Mouse (Mus musculus) gastrocnemius, postnatal 4 days (tissue): ENCODE results near the gene Snhg11. TPM values are rescaled to one million over a fixed set of nuclear protein-coding genes. Genes with fewer than 3 reads are reported as not detected.

Source experiments
- DNase-seq, 2 experiments: peaks; one replicate each; pipeline ENCODE4 v3.0.0; 2021 to 2022; ENCODE audit warnings: low spot score in 2 of 2, mixed read lengths in 2 of 2
- long read RNA-seq, 2 experiments: library from polyadenylated mRNA; stranded (forward); transcript quantifications; one replicate each; pipeline ENCODE4 v2.0.0; 2021
- total RNA-seq, 2 experiments: library from RNA; stranded (reverse); gene quantifications; 2 replicates each; pipeline ENCODE4 v1.2.3; 2021

Snhg11 gene
- total RNA-seq: under 1 TPM; 0.13 to 0.15 TPM
- long read RNA-seq, experiment 1: 0 reads
- long read RNA-seq, experiment 2: 0 reads

DNA sequence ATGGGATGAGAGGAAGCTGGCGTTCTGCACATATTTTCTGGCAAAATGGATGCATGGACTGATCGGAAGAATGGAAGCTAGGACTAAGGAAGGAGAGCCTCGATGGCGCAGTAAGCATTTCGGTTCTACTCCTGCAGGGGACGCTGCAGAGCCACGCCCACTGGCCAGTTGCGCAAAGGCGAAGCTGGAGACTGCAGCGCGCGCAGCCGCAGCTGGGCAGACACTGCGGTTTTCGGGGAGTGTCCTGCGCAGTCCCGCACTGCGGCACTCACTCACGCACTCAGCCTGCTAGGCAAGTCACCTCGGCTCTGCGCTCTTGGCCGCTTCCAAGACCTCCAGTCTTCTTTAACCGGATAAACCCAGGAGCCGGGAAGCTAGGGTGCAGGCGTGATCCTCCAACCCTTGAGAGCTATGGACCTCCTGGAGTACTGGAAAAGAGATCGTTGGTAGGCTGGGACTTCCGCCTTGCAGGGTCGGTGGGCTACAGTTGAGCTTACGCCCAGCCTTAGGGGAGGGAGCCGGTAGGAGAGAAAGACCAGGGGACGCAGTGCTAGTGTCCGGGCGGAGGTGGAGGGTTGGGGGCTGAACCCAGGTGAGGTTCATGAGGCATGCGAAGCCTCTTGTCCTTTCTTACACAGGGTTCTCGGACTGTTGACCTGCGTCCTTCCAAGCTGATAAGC is at the start of gene Snhg11:
Gene Snhg11 (plus strand): TSS at position 196 of the 680 bp plus-strand sequence.
- no peak for DNase-seq

DNA sequence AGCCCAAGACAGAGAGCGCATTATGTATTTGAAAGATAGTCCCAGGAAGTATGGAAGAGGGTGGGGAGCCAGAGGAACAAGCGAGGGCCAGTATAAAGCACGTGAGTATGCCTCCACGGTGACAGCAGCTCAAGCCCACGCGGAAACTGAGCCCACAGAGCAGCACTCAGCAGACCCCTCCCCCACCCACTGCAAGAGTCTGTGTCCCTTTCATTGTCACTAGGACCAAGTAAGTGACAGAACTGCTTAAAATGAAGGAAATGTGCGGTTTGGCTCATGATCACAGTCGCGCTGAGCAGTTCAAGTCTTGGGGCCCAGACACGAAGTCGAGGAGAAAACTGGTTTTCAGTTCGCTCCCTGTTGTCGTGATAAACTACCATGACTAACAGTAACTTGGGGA is 41.1 kb upstream of the Snhg11 start:
- no peak for DNase-seq

DNA sequence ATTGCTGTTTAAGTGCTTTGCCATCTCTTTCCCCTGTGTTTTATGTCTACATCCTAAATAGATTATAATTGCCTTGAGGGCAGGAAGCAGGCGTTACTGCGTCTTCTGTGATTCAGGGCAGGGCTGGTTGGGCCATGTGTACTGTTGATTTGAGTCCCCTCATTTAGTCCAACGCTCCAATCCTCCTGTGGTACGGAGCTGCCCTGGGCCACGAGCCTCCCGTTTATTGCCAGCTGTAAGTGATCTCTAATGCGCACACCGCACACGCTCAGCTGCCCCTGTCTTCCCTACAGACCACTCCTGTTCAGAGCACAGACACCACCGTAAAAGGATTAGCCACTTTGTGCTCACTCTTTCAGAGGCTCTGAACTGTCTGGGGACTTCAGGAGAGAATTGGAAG is 37.7 kb upstream of the Snhg11 start:
- DNase-seq: no peak

DNA sequence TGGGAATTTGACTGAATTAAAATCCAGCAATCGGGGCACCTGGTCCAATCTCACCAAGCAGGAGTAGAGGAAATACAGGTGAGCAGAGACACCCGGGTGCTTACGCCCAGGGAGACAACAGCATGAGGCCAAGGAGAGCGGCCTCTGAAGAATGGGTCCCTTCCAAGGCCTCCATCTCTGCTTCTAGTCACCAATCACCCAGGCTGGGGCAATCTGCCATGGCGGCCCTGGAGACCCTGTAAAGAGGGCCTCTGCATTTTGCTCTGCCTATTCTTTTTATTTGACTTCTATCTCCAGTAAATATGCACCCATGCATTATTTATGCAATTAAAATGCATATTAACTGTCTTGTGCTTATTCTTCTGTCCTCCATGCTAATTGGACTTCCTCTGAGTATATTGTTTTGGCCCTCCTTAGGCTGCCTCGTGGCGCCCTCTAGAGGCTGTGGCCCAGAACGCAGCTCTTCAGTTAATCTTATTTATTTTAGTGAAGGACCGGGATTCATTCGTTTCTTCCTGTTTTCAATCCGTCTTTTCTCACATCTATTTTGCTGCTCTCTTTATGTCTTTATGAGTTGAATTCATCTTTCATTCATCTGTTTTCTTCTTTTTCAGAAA is 35.4 kb upstream of the Snhg11 start:
- DNase-seq: peak in 1 of 2 experiments; percentile 51

DNA sequence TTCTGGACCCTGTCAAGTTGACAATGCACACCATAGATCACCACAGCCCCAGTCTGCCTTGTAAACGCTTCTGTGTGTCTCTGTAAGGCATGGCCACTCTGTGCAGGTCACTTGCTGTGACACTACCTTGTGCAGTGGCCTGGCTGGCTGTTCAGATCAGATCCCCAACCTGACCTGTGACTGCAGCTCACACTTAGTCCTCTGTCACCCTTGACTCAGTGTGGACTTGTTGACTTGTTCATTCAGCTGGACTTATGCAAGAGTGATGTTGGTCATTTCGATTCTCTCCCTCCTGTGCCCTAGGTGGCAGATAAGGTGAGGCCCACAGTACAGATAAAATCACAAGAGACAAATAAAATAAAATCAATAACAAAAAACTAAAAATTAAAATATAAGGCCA is 34.1 kb upstream of the Snhg11 start:
- DNase-seq: no peak

DNA sequence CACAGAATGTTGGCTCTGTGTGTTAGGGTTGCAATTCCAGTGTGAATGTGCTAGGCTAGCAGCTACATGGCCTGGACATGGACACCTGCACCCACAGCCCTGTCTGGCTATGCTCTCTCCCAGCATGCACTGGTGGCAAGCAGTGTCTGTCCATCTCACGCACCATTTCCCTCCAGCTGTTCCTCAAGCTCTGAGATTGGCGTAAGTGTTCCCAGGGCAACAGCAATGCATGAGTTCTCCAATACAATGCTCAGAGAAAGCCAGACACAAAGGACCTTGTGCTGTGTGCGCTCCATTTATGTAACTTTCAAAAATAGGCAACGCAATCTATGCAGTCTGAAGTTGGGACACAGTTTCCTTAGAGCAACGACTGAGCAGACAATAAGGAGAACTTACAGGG is 31.9 kb upstream of the Snhg11 start:
- DNase-seq: no peak

DNA sequence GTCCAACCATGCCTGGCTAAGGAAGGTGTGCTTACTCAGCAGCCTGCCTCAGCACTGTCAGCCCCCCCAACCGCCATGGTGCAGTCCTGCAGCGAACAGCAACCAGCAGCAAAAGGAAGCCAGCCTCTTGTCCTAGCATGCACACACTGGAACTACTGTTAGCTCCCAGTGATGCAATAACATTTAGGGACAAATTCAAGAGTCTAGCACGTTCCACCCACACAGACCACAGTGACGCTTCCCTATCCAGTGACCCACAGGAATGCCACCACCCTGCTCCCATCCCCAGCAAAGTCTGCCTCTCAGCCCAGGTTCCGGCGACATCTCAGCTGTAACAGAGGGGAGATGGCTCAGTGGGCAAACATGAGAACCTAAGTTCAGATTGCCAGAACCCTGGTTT is 29.0 kb upstream of the Snhg11 start:
- no peak for DNase-seq

DNA sequence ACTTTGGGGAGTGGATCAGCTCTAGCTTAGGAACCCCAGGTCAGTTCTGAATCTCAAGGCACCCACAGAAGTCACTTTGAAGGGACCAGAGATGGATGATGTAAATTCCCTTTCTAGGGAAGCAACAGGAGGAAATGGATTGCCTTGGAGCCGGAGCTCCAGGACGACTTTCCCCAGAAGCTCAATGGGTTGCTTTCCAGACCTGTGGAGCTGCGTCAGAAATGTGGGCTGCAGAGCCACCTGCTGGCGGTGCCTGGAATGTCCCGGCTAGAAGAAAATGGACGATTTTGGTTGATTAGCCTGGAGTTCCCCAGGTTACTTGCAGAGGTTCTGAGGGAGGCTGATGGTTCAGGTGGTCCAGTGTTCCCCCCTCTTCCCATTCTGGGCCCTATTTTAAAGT is 27.6 kb upstream of the Snhg11 start:
- DNase-seq: peak in 1 of 2 experiments; percentile 62

DNA sequence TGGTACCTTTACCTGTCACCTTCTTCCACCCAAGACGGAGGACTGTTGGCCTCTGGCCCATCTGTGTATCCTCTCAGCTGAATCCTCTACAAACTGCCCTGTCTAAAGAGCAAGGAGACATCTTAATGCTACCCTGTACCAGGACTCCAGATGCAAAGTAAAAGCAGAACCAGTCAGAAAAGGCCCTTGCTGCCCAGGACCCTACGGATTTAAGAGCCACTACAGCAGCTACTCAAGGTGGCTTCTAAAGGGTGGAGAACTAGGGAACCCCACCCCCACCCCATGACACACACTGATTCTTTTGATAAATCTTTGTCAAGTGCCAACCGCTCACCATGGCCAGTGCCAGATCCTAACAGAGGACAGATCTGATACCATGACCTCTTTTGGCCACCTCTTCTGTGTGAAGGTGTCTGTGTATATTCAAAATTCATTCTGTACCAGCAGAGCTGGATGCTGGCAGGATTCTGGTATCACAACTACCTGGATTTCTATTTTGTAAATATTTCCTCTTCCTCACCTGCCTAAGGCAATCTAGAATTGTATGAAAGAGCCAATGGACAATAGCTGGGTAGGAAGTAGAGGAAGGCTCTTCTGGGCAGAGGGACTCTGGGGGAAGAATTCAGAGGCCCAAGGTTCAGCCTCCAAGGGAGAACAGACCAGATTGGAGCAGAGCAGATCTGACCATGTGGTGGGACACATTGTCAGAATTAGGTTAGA is 22.5 kb upstream of the Snhg11 start:
- no peak for DNase-seq

DNA sequence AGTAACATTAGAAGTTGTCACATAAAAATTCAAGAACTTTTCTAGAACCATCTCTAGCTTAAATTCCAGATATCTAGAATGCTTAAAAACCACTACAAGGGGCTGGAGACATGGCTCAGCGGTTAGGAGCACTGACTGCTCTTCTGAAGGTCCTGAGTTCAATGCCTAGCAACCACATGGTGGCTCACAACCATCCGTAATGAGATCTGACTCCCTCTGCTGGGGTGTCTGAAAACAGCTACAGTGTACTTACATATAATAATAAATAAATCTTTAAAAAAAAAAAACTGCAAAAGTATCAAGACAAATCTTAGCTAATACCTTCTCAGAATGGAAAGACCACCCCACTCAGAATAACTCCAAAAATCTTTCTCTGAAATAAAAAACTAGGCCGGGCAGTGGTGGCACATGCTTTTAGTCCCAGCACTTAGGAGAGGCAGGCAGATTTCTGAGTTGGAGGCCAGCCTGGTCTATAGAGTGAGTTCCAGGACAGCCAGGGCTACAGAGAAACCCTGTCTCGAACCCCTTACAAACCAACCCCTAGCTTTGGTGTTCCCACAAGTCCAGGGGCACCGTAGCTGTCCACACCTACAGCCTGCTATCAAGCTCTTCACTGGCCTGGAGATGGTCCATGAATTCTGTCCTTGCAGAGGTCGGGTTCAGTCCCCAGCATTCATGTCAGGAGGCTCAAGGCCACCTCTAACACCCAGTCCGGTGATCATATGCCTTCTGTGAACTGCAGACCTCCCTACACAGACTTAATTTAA is 20.9 kb upstream of the Snhg11 start:
- DNase-seq: no peak

DNA sequence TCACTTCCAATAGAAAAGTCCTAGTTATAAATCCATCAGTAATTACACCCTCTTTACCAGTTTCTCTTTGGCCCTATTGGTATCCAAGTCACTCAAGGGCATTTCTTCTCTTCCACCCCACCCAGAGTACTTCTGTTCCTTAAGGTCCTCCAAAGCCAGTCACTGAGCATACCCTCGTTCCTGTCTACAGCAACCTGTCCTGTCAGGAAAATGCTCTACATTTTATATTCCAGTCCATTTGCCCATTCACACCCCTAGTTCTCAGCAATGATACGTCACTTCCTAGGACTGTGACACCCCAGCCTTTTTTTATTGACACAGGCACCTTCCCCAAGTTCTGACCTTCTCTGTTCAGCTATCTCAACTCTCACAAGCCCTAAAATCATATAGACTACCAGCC is 20.2 kb upstream of the Snhg11 start:
- no peak for DNase-seq

DNA sequence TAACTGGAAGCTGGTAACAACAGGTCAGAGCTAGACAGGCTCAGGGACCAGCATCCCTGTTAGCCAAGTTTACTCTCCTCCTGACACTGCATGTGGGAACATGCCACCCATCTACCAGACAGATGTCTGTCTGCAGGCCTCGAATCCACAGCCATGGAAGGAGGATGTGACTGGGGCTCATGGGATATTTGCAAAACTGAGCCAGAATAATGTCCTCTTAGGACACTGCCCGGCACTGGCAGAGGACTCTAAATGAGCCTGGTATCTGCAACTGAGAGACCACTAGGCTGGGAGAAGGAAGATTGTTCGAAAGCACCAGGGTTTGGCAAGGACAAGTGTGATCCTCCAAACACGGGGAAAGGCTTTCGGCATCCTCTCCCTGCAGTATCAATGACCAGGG is 19.3 kb upstream of the Snhg11 start:
- DNase-seq: no peak

DNA sequence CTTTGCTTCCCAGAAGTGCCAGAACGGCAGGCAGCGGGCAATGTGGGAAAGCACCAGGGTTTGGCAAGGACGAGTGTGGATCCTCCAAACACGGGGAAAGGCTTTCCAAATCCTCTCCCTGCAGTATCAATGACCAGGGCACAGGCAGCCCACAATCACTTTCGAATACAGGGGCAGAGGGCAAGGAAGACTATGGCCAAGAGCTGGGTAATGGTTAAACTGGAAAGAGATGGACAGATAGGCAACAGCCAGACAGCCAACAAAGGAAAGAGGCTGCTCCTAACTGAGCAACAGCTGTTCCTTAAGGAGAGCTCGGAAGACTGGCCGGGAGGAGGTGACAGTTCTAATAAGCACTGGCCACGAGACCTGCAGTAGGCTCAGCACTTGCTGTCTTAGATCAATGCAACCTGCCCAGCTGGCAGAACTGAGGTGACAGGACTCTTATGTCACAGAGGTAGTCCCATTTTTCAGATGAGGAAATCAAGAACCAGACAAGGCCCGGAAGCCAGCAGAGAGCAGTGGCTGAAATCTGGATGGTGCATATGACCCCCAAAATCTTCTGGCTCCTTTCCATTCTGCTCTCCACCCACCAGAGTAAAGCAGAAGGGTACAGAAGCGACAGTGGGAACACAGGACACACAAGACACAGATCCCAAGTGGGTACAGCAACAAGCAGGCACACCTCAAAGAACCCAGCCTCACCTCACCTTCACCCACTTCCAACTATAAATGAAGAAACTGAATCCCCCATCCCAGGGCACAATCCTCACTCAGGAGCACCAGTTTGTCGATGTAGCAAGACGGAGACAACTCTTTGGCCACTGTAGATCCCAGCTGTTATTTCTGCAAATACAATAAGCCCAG is 15.4 kb upstream of the Snhg11 start:
- no peak for DNase-seq

DNA sequence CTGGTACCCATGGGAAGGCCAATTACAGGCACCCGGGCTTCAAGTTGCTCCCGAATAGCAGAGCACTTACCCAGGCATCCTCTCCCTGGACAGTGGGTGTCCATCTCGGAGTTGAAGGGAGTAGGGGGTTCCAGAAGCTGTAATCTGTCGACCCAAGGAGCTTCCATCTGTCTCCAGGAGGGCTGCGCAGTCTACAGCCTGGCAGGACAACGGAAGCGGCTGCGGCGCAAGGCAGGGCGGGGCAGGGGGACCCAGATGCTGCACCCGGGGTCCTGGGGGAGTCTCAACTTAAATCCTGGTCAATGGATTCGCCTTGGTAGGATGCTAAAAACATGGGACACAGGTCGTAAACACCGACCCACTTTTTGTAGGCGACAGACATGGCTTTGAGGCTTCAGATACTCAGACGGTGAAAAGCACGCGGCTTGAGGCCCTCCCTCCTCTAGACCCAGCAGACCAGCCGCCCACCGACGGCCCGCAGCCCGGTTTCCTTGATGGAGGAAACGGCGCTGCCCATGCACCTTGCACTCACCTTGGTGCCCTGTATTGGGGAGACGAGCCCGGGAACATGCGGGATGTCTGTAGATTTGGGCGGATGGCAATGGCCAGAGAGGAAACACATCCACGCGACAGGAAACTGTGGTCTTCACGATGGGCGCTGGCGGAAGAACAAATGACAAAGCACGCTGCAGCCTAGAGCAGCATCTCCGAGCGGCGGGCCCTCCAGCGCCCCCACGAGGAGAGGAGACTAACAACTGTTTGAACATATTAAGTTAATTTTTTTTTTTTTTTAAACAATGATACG is 14.4 kb upstream of the Snhg11 start:
- peak; percentile 79 to 87 for DNase-seq

DNA sequence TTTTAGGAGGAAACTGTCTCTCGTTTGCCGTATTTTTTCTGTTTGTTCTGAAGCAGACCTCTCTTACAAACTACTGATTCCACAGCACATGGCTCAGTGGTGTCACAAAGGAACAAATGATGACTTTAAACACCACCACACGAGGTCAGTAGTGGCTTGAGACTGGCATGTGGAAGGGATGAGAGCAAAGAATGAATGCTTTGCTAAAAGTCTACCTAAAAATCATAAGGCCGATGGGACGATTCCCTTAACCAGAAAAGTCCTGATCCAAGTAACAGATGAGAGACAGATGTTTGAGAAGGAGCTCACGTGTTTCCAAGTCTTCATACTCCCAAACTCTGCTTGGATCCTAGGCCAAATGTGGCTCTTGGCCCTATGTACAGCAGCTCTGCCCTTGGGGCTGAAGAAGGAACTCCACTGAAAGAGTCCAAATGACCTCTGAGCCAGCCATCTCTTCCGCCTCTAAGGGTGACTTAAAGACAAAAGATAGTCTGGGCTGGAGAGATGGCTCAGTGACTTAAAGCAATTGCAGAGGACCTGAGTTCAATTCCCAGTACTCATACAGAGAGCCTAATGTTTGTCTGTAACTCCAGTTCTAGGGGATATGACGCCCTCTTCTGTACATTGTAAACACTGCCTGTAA is 13.6 kb upstream of the Snhg11 start:
- DNase-seq: no peak

DNA sequence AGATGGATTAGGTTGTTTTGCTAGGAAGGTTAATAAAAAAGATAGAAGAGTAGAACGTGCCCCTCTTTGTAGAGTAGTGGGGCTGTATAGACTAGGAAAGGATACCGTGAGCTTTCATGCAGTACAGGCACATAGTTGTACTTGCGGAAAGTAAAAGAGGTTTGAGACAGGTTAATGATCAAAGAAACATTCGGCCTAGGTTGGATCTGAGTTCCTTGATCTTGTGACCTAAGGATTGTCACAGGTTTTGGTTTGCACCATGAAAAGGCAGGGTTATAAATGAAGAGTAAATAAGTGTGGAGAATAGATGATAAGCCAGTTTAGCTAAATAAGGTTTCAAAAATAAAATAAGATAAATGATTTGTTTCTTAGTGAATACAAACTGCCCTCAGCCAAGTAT is 11.3 kb upstream of the Snhg11 start:
- DNase-seq: no peak

DNA sequence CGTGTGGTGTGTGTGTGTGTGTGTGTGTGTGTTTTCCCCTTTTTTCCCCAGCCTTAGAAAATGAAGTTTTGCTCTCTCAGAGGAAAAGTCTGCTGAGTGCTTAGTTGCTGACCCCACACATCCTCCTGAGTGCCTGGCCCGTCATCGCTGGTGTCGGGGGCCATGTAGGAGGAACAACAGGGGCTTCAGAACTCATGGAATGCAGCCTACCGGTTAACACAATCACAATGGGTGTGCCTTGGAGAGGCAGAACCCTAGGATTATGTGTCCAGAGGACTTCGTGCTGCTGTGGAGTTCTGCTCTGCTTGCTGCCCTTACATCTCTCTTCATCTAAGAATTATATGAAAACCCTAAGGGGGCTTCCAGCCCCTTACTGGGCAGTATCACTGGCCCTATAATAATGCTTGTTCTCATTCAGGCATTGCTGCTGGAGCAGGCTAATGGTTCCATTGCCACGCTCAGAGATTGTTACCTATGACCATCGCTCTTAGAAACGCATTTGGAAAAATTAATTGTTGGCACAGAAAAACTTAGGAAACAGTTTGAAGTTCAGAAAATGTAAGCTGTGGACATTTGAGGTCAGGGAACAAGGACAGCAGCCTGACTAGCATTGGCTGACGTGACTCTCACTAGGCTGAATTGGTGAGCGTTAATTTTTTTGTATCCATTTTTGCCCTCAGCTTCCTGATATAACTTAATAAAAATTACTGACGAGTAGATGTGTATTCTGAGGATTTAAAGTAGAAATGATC is 10.2 kb upstream of the Snhg11 start:
- DNase-seq: no peak

DNA sequence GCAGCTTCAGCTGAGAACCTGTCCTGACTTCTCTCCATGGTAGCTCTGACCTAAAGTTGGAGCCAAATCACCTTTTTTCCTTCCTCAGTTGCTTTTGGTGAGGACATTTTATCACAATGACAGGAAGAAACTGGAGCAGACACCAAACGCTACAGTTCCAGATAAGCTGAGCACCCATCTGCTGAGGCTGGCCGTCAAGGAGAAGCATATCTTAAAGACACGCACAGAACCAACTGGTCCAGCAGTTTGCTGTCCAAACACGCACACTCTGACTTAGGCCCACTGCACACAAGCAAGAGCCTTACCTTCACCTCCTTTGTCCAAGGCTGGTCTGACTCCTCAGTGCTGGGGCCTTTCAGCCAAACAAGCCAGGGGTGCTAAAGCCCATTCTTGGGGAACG is 7.8 kb upstream of the Snhg11 start:
- DNase-seq: no peak

DNA sequence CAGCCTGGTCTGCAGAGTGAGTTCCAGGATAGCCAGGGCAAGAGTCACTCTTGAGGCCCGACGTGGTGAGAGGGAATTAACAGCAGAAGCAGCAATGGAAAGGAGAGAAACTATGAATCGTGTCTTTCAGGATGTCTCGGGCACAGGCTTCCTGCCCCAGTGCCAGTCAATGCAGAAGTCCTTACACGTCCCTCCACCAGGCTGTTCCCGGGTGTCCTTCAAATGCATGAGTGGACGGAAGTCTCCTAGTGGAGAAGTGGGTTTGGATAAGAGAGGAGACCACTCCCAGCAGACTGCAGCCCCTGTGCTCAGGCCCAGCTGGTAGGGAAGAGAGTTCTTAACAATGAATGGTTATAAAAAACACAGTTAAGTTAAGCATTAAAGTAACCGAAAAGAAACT is 7.1 kb upstream of the Snhg11 start:
- no peak for DNase-seq
